Mouse (Mus musculus) kidney, adult 8-10 months (tissue): ENCODE results near the gene Clint1.

Source experiments
- DNase-seq, 2 experiments: peaks; one replicate each; pipeline ENCODE4 v3.0.0; 2022

Clint1 gene

GRCm38 (mm10) chr11:45885606-45886230, 33.9 kb downstream of the Clint1 start:
- no peak for DNase-seq

- no peak for DNase-seq
Observed at GRCm38 (mm10) chr11:45886596-45886995, 34.7 kb downstream of the Clint1 start.

GRCm38 (mm10) chr11:45888471-45889030, 36.7 kb downstream of the Clint1 start:
- DNase-seq, result no peak

GRCm38 (mm10) chr11:45889981-45890380, 38.1 kb downstream of the Clint1 start:
- DNase-seq, result no peak

- no peak for DNase-seq
Observed at GRCm38 (mm10) chr11:45890423-45890822, 38.6 kb downstream of the Clint1 start.

GRCm38 (mm10) chr11:45892861-45893360, 41.1 kb downstream of the Clint1 start:
- DNase-seq, result no peak

GRCm38 (mm10) chr11:45897392-45897791, 45.5 kb downstream of the Clint1 start:
- no peak for DNase-seq

GRCm38 (mm10) chr11:45900233-45901015, 48.6 kb downstream of the Clint1 start:
- DNase-seq, result no peak

GRCm38 (mm10) chr11:45906109-45906786, 54.4 kb downstream of the Clint1 start:
- no peak for DNase-seq

- no peak for DNase-seq
Observed at GRCm38 (mm10) chr11:45907301-45907700, 55.5 kb downstream of the Clint1 start.

- DNase-seq, result no peak
Observed at GRCm38 (mm10) chr11:45908070-45908469, 56.2 kb downstream of the Clint1 start.

GRCm38 (mm10) chr11:45908894-45909293, 57.0 kb downstream of the Clint1 start:
- DNase-seq, result no peak

GRCm38 (mm10) chr11:45910701-45911100, 58.9 kb downstream of the Clint1 start:
- no peak for DNase-seq

- DNase-seq, result no peak
Observed at GRCm38 (mm10) chr11:45916196-45916595, 64.3 kb downstream of the Clint1 start.

GRCm38 (mm10) chr11:45918018-45918417, 66.2 kb downstream of the Clint1 start:
- DNase-seq, result no peak

GRCm38 (mm10) chr11:45918836-45919235, 67.0 kb downstream of the Clint1 start:
- DNase-seq, result no peak

- no peak for DNase-seq
Observed at GRCm38 (mm10) chr11:45921026-45921425, 69.2 kb downstream of the Clint1 start.

- no peak for DNase-seq
Observed at GRCm38 (mm10) chr11:45921480-45921898, 69.6 kb downstream of the Clint1 start.

GRCm38 (mm10) chr11:45925436-45925835, 73.6 kb downstream of the Clint1 start:
- DNase-seq, result no peak

GRCm38 (mm10) chr11:45926640-45927082, 74.8 kb downstream of the Clint1 start:
- DNase-seq, result peak; percentile 72 to 79

- no peak for DNase-seq
Observed at GRCm38 (mm10) chr11:45927456-45927855, 75.6 kb downstream of the Clint1 start.

- DNase-seq, result no peak
Observed at GRCm38 (mm10) chr11:45929541-45929940, 77.7 kb downstream of the Clint1 start.

GRCm38 (mm10) chr11:45932771-45933170, 80.9 kb downstream of the Clint1 start:
- DNase-seq, result no peak
